Mouse (Mus musculus) stomach, postnatal 0 days (tissue): ENCODE results near the gene Hp1bp3. TPM values are rescaled to one million over a fixed set of nuclear protein-coding genes. Genes with fewer than 3 reads are reported as not detected.

Experiments
- ATAC-seq: fragments of 200-750 bp; cut with Nextera tagmentation; 2 replicates; pipeline ENCODE4 v1.8.0; 2017; ENCODE audit not compliant: low FRiP score, low TSS enrichment
- DNase-seq: peaks from one replicate; pipeline ENCODE4 v3.0.0-alpha.2; 2016; ENCODE audit warnings: low spot score
- H3K27ac ChIP-seq: fragments of 300-500 bp; sonication (generic); replicated peaks from 2 replicates; pipeline ENCODE4 v1.5.1; 2014; ENCODE audit warnings: mild to moderate bottlenecking, control low read depth
- H3K27me3 ChIP-seq: fragments of 300-500 bp; sonication (generic); 2 replicates; pipeline ENCODE4 v1.6.1; 2014; ENCODE audit warnings: low read length; ENCODE audit not compliant: control insufficient read depth, insufficient read depth
- H3K36me3 ChIP-seq: fragments of 300-500 bp; sonication (generic); 2 replicates; pipeline ENCODE4 v1.6.1; 2014; ENCODE audit warnings: low read length, mixed read lengths; ENCODE audit not compliant: control insufficient read depth, insufficient read depth
- H3K4me1 ChIP-seq: fragments of 300-500 bp; sonication (generic); replicated peaks from 2 replicates; pipeline ENCODE4 v1.6.1; 2014; ENCODE audit warnings: antibody characterized with exemption; ENCODE audit not compliant: control insufficient read depth, insufficient read depth
- H3K4me2 ChIP-seq: fragments of 300-500 bp; sonication (generic); replicated peaks from 2 replicates; pipeline ENCODE4 v1.6.1; 2014; ENCODE audit warnings: low read depth, mild to moderate bottlenecking, control low read depth, moderate library complexity
- H3K4me3 ChIP-seq: fragments of 300-500 bp; sonication (generic); 2 replicates; pipeline ENCODE4 v1.5.1; 2014; ENCODE audit warnings: low read depth, low read length, control low read depth
- H3K9ac ChIP-seq: fragments of 300-500 bp; sonication (generic); 2 replicates; pipeline ENCODE4 v1.6.1; 2014; ENCODE audit warnings: mild to moderate bottlenecking, low read length, control low read depth, mixed read lengths
- H3K9me3 ChIP-seq: fragments of 300-500 bp; sonication (generic); 2 replicates; pipeline ENCODE4 v1.6.1; 2016; ENCODE audit warnings: low read length; ENCODE audit not compliant: control insufficient read depth
- CTCF ChIP-seq: IDR thresholded peaks from 2 replicates; pipeline ENCODE4 v1.5.1; 2016; ENCODE audit warnings: antibody characterized with exemption, low read depth, mild to moderate bottlenecking, moderate library complexity
- EP300 ChIP-seq: optimal IDR thresholded peaks from 2 replicates; pipeline ENCODE3; 2016; ENCODE audit warnings: antibody characterized with exemption
- WGBS: fragments of 180-500 bp; shearing (Covaris S2); extraction: QIAGEN DNeasy Blood & Tissue Kit; methylation state at CpG from one replicate; pipeline ENCODE4 v1.1.7; 2014; 5-methylcytosine and 5-hydroxymethylcytosine counted together
- polyA plus RNA-seq: library from polyadenylated mRNA; unstranded; fragments of >200 nt; fragmentation: Nextera tagmentation; extraction: Ambion mirVana; gene quantifications from 2 replicates; pipeline ENCODE4 v1.2.1, GENCODE M21; 2015

The Hp1bp3 gene
- polyA plus RNA-seq, 1 experiment from 2014 or later: 74.7 TPM

DNA sequence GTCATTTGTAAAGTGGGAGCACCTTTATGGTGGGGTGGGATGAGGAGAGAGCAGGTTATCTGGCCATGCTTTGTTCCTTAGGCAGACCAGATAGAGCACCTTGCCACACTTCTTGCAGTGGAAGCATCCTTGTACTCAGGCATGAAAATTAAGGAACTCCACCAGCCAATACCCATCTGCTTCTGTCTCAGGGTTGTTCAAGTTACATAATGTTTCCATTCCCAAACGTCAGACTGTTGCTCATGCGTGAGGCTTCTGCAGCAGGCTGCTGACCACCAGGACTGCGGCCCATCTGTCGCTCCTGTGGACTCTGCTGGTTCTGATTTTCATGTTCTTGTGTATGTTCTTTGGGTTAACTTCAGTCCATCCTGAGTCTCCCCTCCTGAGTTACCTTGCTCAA lies 35.4 kb upstream of the Hp1bp3 start:
- Histone ChIP-seq H3K4me3 (no peak overlapping the region), H3K9ac (no peak overlapping the region), H3K36me3 (peaks cover 36% of the 10 kb centered on the region), H3K9me3 (no peaks in the 10 kb centered on the region), H3K4me2 (no peak overlapping the region), H3K27me3 (no peaks in the 10 kb centered on the region), H3K4me1 (no peaks in the 10 kb centered on the region), H3K27ac (no peak overlapping the region)
- WGBS: 94% methylated on average over 4 of the region's 4 CpGs
- no peak for DNase-seq
- TF ChIP-seq EP300: no peak
- TF ChIP-seq CTCF: no peak
- ATAC-seq: no peak

DNA sequence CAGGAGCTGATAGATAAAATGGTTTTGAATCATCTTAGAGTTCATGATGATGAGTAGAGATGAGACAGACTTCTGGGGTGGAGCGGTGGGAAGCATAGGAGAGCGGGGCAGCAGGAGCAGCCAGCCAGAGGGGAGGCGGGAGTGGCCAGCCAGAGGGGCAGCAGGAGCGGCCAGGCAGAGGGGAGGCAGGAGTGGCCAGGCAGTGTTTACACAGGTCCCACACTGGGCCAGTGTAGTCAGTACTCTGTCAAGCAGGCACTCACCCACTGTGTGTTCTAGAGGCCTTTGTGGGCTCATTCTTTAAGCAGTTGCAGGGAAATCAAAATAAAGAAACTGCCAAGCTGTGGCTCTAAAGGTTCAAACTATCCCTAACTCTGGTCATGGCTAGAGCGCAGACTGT lies 32.0 kb upstream of the Hp1bp3 start:
- H3K4me3 ChIP-seq: no peak overlapping the region

GRCm38 (mm10) chr4:138184573-138184981 lies 31.5 kb upstream of the Hp1bp3 start:
- Histone ChIP-seq H3K9me3 (no peaks in the 10 kb centered on the region), H3K27me3 (no peaks in the 10 kb centered on the region), H3K36me3 (peaks cover 34% of the 10 kb centered on the region), H3K4me1 (no peaks in the 10 kb centered on the region), H3K27ac (no peak overlapping the region), H3K9ac (no peak overlapping the region), H3K4me3 (no peak overlapping the region), H3K4me2 (no peak overlapping the region)
- TF ChIP-seq CTCF (no peak), EP300 (no peak)
- no peak for DNase-seq
- no peak for ATAC-seq
- WGBS: 68% methylated on average over 5 of the region's 5 CpGs

More for the DNA sequence above, 32.0 kb upstream of the Hp1bp3 start:
- DNase-seq (no peak), ATAC-seq (no peak)
- Histone ChIP-seq H3K27me3 (no peaks in the 10 kb centered on the region), H3K9me3 (no peaks in the 10 kb centered on the region), H3K36me3 (peaks cover 34% of the 10 kb centered on the region), H3K27ac (no peak overlapping the region), H3K9ac (no peak overlapping the region), H3K4me2 (no peak overlapping the region), H3K4me1 (no peaks in the 10 kb centered on the region)
- TF ChIP-seq CTCF (no peak), EP300 (no peak)
- 72% methylated on average over 5 of the region's 5 CpGs for WGBS

- TF ChIP-seq EP300 (no peak), CTCF (no peak)
- Histone ChIP-seq H3K27ac (no peak overlapping the region), H3K4me1 (no peaks in the 10 kb centered on the region), H3K36me3 (peaks cover 30% of the 10 kb centered on the region; the same call in 1 of the 2 replicates), H3K9me3 (no peaks in the 10 kb centered on the region), H3K4me2 (no peak overlapping the region), H3K27me3 (no peaks in the 10 kb centered on the region), H3K9ac (no peak overlapping the region), H3K4me3 (no peak overlapping the region)
- DNase-seq: no peak
- WGBS: 93% methylated on average over 7 of the region's 7 CpGs
- ATAC-seq: no peak
These were observed 30.1 kb upstream of the Hp1bp3 start for GRCm38 (mm10) chr4:138185961-138186360.

- no peak overlapping the region for H3K27ac ChIP-seq
- H3K36me3 ChIP-seq: peaks cover 33% of the 10 kb centered on the region
- 77% methylated on average over 7 of the region's 7 CpGs for WGBS
- H3K4me3 ChIP-seq: no peak overlapping the region
- DNase-seq (no peak), ATAC-seq (no peak)
- TF ChIP-seq EP300: no peak
- H3K27me3 ChIP-seq: no peaks in the 10 kb centered on the region
- H3K4me1 ChIP-seq: no peaks in the 10 kb centered on the region
- H3K9me3 ChIP-seq: no peaks in the 10 kb centered on the region
- no peak overlapping the region for H3K4me2 ChIP-seq
- H3K9ac ChIP-seq: no peak overlapping the region
These were observed 28.1 kb upstream of the Hp1bp3 start for GRCm38 (mm10) chr4:138187995-138188394.

- TF ChIP-seq EP300: no peak
- TF ChIP-seq CTCF: no peak
- 85% methylated on average over 5 of the region's 5 CpGs for WGBS
- DNase-seq: no peak
- Histone ChIP-seq H3K4me2 (no peak overlapping the region), H3K4me3 (no peak overlapping the region), H3K27me3 (no peaks in the 10 kb centered on the region), H3K9ac (no peak overlapping the region), H3K4me1 (no peaks in the 10 kb centered on the region), H3K27ac (no peak overlapping the region), H3K36me3 (peaks cover 44% of the 10 kb centered on the region), H3K9me3 (no peaks in the 10 kb centered on the region)
- ATAC-seq: no peak
These were observed 23.5 kb upstream of the Hp1bp3 start for GRCm38 (mm10) chr4:138192561-138192960.
